Mouse (Mus musculus) spleen, postnatal 10 days (tissue): ENCODE data around the gene Srp54c.
"Not testable (repeated sequence)": the region's sequence is repeated elsewhere in the genome, so short reads cannot be mapped to it uniquely, and the experiment has no call there.

Experiments used
- DNase-seq, 2 experiments: peaks; one replicate each; pipeline ENCODE4 v3.0.0; 2021 to 2022; ENCODE audit warnings: low spot score in 2 of 2

The Srp54c gene

GRCm38 (mm10) chr12:55229626-55230519 is at the start of gene Srp54c:
Srp54c (plus strand) TSS chr12:55230168.
- not testable (repeated sequence) for DNase-seq

GRCm38 (mm10) chr12:55187686-55188085 is 42.3 kb upstream of the Srp54c start:
- not testable (repeated sequence) for DNase-seq

- DNase-seq, result not testable (repeated sequence)
Observed at GRCm38 (mm10) chr12:55189127-55189526, 40.8 kb upstream of the Srp54c start.

GRCm38 (mm10) chr12:55199306-55199705 is 30.7 kb upstream of the Srp54c start, which contains the start of gene 1700047I17Rik2:
1700047I17Rik2 (plus strand) TSS chr12:55199592.
- not testable (repeated sequence) for DNase-seq

- DNase-seq, result not testable (repeated sequence)
Observed at GRCm38 (mm10) chr12:55199799-55200198, 30.2 kb upstream of the Srp54c start.

- DNase-seq, result not testable (repeated sequence)
Observed at GRCm38 (mm10) chr12:55212944-55213343, 17.0 kb upstream of the Srp54c start.

GRCm38 (mm10) chr12:55230520-55230861 is 523 bp downstream of the Srp54c start:
- peak; percentile 4 to 24 for DNase-seq

- DNase-seq, result not testable (repeated sequence)
Observed at GRCm38 (mm10) chr12:55242243-55242642, 12.3 kb downstream of the Srp54c start.

GRCm38 (mm10) chr12:55261950-55262349 is 32.0 kb downstream of the Srp54c start:
- DNase-seq, result not testable (repeated sequence)

GRCm38 (mm10) chr12:55263385-55263784 is 33.4 kb downstream of the Srp54c start:
- not testable (repeated sequence) for DNase-seq

- no peak for DNase-seq
Observed at GRCm38 (mm10) chr12:55272243-55272642, 42.3 kb downstream of the Srp54c start.

GRCm38 (mm10) chr12:55277583-55277982 is 47.6 kb downstream of the Srp54c start:
- not testable (repeated sequence) for DNase-seq

- no peak for DNase-seq
Observed at GRCm38 (mm10) chr12:55298112-55298511, 68.1 kb downstream of the Srp54c start.

GRCm38 (mm10) chr12:55299336-55299735 is 69.4 kb downstream of the Srp54c start, which contains the start of gene 1110008L16Rik:
1110008L16Rik (plus strand) TSS chr12:55299577.
- DNase-seq, result no peak

GRCm38 (mm10) chr12:55300820-55301351 is 70.9 kb downstream of the Srp54c start:
- no peak for DNase-seq

- DNase-seq, result peak; percentile 32 to 48
Observed at GRCm38 (mm10) chr12:55301472-55302300, 71.7 kb downstream of the Srp54c start.

GRCm38 (mm10) chr12:55302485-55303441 is 72.8 kb downstream of the Srp54c start, which contains the start of gene Ppp2r3c:
Ppp2r3c (minus strand) TSS chr12:55302998.
- peak; percentile 86 to 91 for DNase-seq

- DNase-seq, result no peak
Observed at GRCm38 (mm10) chr12:55306371-55306770, 76.4 kb downstream of the Srp54c start.

GRCm38 (mm10) chr12:55307566-55307965 is 77.6 kb downstream of the Srp54c start:
- no peak for DNase-seq

GRCm38 (mm10) chr12:55308731-55309130 is 78.8 kb downstream of the Srp54c start:
- no peak for DNase-seq

- no peak for DNase-seq
Observed at GRCm38 (mm10) chr12:55309501-55309900, 79.5 kb downstream of the Srp54c start.
